Mouse (Mus musculus): Measurements from ENCODE around the gene Ube2h. TPM values are rescaled to one million over a fixed set of nuclear protein-coding genes. Genes with fewer than 3 reads are reported as not detected.

The Ube2h gene
- polyA plus RNA-seq, 1 experiment from 2014 or later, result 18.6 TPM

- H3K4me2 ChIP-seq (replicated peaks; ENCODE audit: low read depth), result no peak overlapping the region
- no peak overlapping the region for H3K9ac ChIP-seq (ENCODE audit: low read depth, low read length)
- WGBS, result 73% methylated on average over 3 of the region's 3 CpGs
- no peaks in the 10 kb centered on the region for H3K9me3 ChIP-seq (ENCODE audit: control insufficient read depth)
- no peak overlapping the region for H3K4me3 ChIP-seq (ENCODE audit: low read depth, low read length)
- no peaks in the 10 kb centered on the region for H3K27me3 ChIP-seq (replicated peaks; ENCODE audit: control insufficient read depth, insufficient read depth, low read length)
- ATAC-seq, result no peak
- peaks cover 50% of the 10 kb centered on the region for H3K36me3 ChIP-seq (ENCODE audit: control insufficient read depth, insufficient read depth)
- H3K4me1 ChIP-seq (replicated peaks; ENCODE audit: control insufficient read depth, insufficient read depth, low read length), result 0 out of 2 replicates have a peak, but pooled peaks cover 4% of the 10 kb centered on the region
- no peak overlapping the region for H3K27ac ChIP-seq (ENCODE audit: low read depth, low read length)
- TF ChIP-seq CTCF (IDR thresholded peaks at IDR 0.05; ENCODE audit: low read depth), result no peak
Observed at GRCm38 (mm10) chr6:30276375-30276774, 28.0 kb downstream of the Ube2h start.

- Histone ChIP-seq H3K9ac (ENCODE audit: low read depth, low read length) (no peak overlapping the region), H3K9me3 (ENCODE audit: control insufficient read depth) (no peaks in the 10 kb centered on the region), H3K36me3 (ENCODE audit: control insufficient read depth, insufficient read depth) (peaks cover 47% of the 10 kb centered on the region), H3K27ac (ENCODE audit: low read depth, low read length) (no peak overlapping the region), H3K4me1 (replicated peaks; ENCODE audit: control insufficient read depth, insufficient read depth, low read length) (0 out of 2 replicates have a peak, but pooled peaks cover 4% of the 10 kb centered on the region), H3K27me3 (replicated peaks; ENCODE audit: control insufficient read depth, insufficient read depth, low read length) (no peaks in the 10 kb centered on the region), H3K4me3 (ENCODE audit: low read depth, low read length) (no peak overlapping the region), H3K4me2 (replicated peaks; ENCODE audit: low read depth) (no peak overlapping the region)
- TF ChIP-seq CTCF (IDR thresholded peaks at IDR 0.05; ENCODE audit: low read depth), result no peak
- WGBS, result 67% methylated on average over 5 of the region's 5 CpGs
- ATAC-seq, result no peak
Observed at GRCm38 (mm10) chr6:30275159-30275847, 29.0 kb downstream of the Ube2h start.

- H3K27me3 ChIP-seq (replicated peaks; ENCODE audit: control insufficient read depth, insufficient read depth, low read length), result no peaks in the 10 kb centered on the region
- WGBS, result 72% methylated on average over 3 of the region's 3 CpGs
- no peak overlapping the region for H3K27ac ChIP-seq (ENCODE audit: low read depth, low read length)
- H3K36me3 ChIP-seq (ENCODE audit: control insufficient read depth, insufficient read depth), result peaks cover 44% of the 10 kb centered on the region
- no peak for ATAC-seq
- no peak overlapping the region for H3K9ac ChIP-seq (ENCODE audit: low read depth, low read length)
- no peaks in the 10 kb centered on the region for H3K9me3 ChIP-seq (ENCODE audit: control insufficient read depth)
- no peak for TF ChIP-seq CTCF (IDR thresholded peaks at IDR 0.05; ENCODE audit: low read depth)
- no peak overlapping the region for H3K4me3 ChIP-seq (ENCODE audit: low read depth, low read length)
- H3K4me1 ChIP-seq (replicated peaks; ENCODE audit: control insufficient read depth, insufficient read depth, low read length), result 0 out of 2 replicates have a peak, but pooled peaks cover 4% of the 10 kb centered on the region
- H3K4me2 ChIP-seq (replicated peaks; ENCODE audit: low read depth), result no peak overlapping the region
Observed at GRCm38 (mm10) chr6:30272911-30273310, 31.4 kb downstream of the Ube2h start.

GRCm38 (mm10) chr6:30272338-30272905 lies 31.9 kb downstream of the Ube2h start:
- Histone ChIP-seq H3K9ac (ENCODE audit: low read depth, low read length) (no peak overlapping the region), H3K36me3 (ENCODE audit: control insufficient read depth, insufficient read depth) (peaks cover 43% of the 10 kb centered on the region), H3K4me3 (ENCODE audit: low read depth, low read length) (no peak overlapping the region), H3K27me3 (replicated peaks; ENCODE audit: control insufficient read depth, insufficient read depth, low read length) (no peaks in the 10 kb centered on the region), H3K27ac (ENCODE audit: low read depth, low read length) (no peak overlapping the region), H3K9me3 (ENCODE audit: control insufficient read depth) (no peaks in the 10 kb centered on the region), H3K4me2 (replicated peaks; ENCODE audit: low read depth) (no peak overlapping the region), H3K4me1 (replicated peaks; ENCODE audit: control insufficient read depth, insufficient read depth, low read length) (0 out of 2 replicates have a peak, but pooled peaks cover 4% of the 10 kb centered on the region)
- TF ChIP-seq CTCF (IDR thresholded peaks at IDR 0.05; ENCODE audit: low read depth), result no peak
- WGBS, result 88% methylated on average over 11 of the region's 11 CpGs
- ATAC-seq, result no peak

GRCm38 (mm10) chr6:30269846-30270245 lies 34.5 kb downstream of the Ube2h start:
- TF ChIP-seq CTCF (IDR thresholded peaks at IDR 0.05; ENCODE audit: low read depth), result no peak
- H3K4me1 ChIP-seq (replicated peaks; ENCODE audit: control insufficient read depth, insufficient read depth, low read length), result no peaks in the 10 kb centered on the region
- H3K27ac ChIP-seq (ENCODE audit: low read depth, low read length), result no peak overlapping the region
- H3K27me3 ChIP-seq (replicated peaks; ENCODE audit: control insufficient read depth, insufficient read depth, low read length), result no peaks in the 10 kb centered on the region
- H3K9ac ChIP-seq (ENCODE audit: low read depth, low read length), result no peak overlapping the region
- no peak overlapping the region for H3K4me3 ChIP-seq (ENCODE audit: low read depth, low read length)
- peaks cover 43% of the 10 kb centered on the region for H3K36me3 ChIP-seq (ENCODE audit: control insufficient read depth, insufficient read depth)
- WGBS, result 81% methylated on average over 5 of the region's 5 CpGs
- H3K4me2 ChIP-seq (replicated peaks; ENCODE audit: low read depth), result no peak overlapping the region
- no peaks in the 10 kb centered on the region for H3K9me3 ChIP-seq (ENCODE audit: control insufficient read depth)
- ATAC-seq, result no peak

- no peaks in the 10 kb centered on the region for H3K4me1 ChIP-seq (replicated peaks; ENCODE audit: control insufficient read depth, insufficient read depth, low read length)
- H3K36me3 ChIP-seq (ENCODE audit: control insufficient read depth, insufficient read depth), result peaks cover 32% of the 10 kb centered on the region
- no peak overlapping the region for H3K4me2 ChIP-seq (replicated peaks; ENCODE audit: low read depth)
- ATAC-seq, result no peak
- H3K4me3 ChIP-seq (ENCODE audit: low read depth, low read length), result no peak overlapping the region
- no peaks in the 10 kb centered on the region for H3K27me3 ChIP-seq (replicated peaks; ENCODE audit: control insufficient read depth, insufficient read depth, low read length)
- WGBS, result 86% methylated on average over 7 of the region's 7 CpGs
- H3K9ac ChIP-seq (ENCODE audit: low read depth, low read length), result no peak overlapping the region
- no peaks in the 10 kb centered on the region for H3K9me3 ChIP-seq (ENCODE audit: control insufficient read depth)
- TF ChIP-seq CTCF (IDR thresholded peaks at IDR 0.05; ENCODE audit: low read depth), result no peak
- no peak overlapping the region for H3K27ac ChIP-seq (ENCODE audit: low read depth, low read length)
Observed at GRCm38 (mm10) chr6:30267486-30267885, 36.9 kb downstream of the Ube2h start.

Data from intestine, postnatal 0 days (tissue).